Mouse (Mus musculus): ENCODE measurements around the gene Dspp.

The Dspp gene

DNA sequence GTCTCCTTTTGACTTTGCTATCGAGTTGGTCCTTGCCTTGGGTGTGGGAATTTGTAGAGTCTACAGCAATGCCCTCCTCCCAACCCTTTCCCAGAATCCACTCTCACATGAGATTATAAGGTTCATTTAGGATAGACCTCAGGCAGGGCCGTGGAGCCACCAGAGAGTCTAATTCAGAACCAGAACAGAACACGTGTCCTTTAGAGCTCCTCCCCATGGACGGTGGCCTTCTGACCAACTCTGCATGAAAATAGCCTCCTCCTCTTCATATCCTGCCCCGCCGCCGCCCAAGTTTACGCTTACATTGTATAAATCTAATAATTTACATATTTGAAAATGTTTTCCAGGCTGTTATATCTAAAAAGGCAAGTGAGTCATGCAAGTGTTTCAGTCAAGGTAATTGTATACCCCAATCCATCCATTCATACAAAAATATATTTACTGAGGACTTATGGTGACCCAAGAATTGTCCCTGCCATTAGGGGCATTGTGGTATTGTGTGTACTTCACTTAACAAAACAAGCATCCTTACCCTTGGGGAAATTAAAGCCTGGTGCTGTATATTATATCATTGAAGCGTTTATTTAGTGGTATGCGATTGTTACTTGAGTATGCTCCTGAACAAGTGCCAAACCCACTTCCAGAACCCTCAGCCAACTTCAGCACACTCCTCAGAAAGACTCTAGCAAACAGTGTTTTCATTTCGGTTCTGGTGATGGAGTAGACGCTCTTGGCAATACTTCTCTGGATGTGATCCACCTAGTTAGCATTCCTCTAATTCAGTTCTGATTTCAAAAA lies 30.8 kb downstream of the Dspp start:
- peak; percentile 4 for DNase-seq

- no peak for DNase-seq
These were observed 31.8 kb downstream of the Dspp start, which contains the start of gene Dmp1 for GRCm38 (mm10) chr5:104202351-104202750. TSS of gene Dmp1 (plus strand) at chr5:104202613.

DNA sequence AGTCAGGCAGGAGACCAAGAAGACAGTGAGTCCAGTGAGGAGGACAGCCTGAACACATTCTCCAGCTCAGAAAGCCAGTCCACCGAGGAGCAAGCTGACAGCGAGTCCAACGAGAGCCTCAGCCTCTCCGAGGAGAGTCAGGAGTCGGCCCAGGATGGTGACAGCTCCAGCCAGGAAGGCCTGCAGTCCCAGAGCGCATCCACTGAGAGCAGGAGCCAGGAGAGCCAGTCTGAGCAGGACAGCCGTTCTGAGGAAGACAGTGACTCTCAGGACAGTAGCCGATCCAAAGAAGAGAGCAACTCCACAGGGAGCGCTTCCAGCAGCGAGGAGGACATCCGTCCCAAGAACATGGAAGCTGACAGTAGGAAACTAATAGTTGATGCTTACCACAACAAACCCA lies 42.0 kb downstream of the Dspp start:
- no peak for DNase-seq

GRCm38 (mm10) chr5:104218926-104219325 lies 48.4 kb downstream of the Dspp start:
- peak; percentile 33 for DNase-seq

GRCm38 (mm10) chr5:104224299-104224698 lies 53.8 kb downstream of the Dspp start:
- DNase-seq: no peak

- DNase-seq: no peak
These were observed 54.2 kb downstream of the Dspp start for GRCm38 (mm10) chr5:104224750-104225149.

DNA sequence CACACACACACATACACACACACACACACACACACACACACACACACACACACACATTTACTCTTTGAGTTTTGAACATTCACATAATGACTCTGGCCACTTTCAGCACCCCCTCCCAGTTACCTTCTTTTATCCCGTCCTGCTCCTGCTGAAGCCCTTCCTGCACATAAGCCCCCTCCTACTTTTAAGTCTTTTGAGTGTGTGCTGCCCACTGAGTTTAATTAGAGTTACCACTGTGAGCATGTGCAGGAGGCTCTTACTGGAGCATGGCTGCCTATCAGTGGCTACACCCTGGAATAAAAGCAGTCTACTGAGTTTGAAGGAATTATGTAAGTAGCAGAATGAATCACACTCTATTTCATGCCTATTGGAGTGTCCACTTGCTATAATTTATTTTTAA lies 58.0 kb downstream of the Dspp start:
- DNase-seq: no peak

Data from lung, postnatal 14 days (tissue).